Mouse (Mus musculus) C3H10T1/2 (cell line): ENCODE measurements around the gene Gm14151. TPM values are rescaled to one million over a fixed set of nuclear protein-coding genes. Genes with fewer than 3 reads are reported as not detected.

ENCODE experiments used
- polyA plus RNA-seq, 2 experiments: library from polyadenylated mRNA; unstranded; fragments of >200 nt; fragmentation: generic; extraction: Trizol; gene quantifications; one replicate each; pipeline ENCODE4 v1.2.1; 2012; ENCODE audit warnings: missing spikeins in 2 of 2

The Gm14151 gene
- polyA plus RNA-seq, result not detected

DNA sequence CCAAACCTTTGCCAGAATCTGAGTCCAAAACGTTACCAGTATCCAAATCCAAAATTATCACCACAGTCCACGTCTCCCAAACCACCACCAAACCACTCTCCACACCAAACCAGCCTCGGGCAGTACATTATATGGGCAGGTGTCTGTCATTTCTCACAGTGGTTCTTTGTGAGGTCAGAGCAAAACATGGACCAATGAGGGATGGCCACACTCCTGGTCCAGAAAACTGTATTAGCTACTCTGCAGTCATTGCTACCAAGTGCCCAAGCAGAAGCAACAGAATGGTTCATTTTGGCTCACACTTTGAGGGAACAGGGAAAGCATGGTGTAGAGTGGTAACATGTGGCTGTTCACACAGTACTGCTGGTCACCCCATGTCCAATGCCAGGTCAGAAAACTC, at the start of gene Gm14151:
Gm14151 (minus strand) TSS at position 101 of the 400 bp plus-strand sequence.

GRCm38 (mm10) chr2:151097945-151098344, 5.8 kb upstream of the Gm14151 start, which contains the start of gene Gm14147:
Gene Gm14147 (plus strand): TSS chr2:151098245.

DNA sequence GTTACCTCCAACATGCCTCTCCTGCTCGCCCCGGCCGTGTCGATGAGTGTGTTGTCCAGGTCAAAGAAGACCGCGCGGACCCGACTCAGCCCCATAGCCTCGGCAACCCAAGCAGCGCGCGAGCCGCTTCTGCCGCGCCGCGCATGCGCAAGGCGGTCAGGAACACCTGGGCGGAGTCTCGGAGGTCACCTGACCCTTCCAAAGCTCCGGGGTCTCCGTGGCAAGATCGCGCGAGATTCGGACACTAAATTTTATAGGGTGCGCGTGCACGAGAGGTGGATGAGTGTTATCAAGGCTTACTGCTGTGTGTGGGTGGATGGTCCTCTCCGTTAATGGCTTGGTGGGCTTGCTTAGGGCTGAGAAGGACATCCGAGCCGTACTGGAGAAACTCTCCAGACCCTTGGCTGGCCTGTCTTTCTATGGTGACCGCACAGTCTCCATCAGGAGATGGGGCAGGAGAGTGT, 52.9 kb downstream of the Gm14151 start, which contains the start of the genes Ninl and Nanp:
Ninl (minus strand) TSS at position 151 of the 464 bp plus-strand sequence.
Nanp (minus strand) TSS at position 167 of the 464 bp plus-strand sequence.

Other genes with a start within 250 kb of the Gm14151 start
- gene Abhd12, start 187.6 kb downstream of the Gm14151 start, polyA plus RNA-seq, result 10 to 100 TPM; 54.2 to 67.4 TPM
- gene Gins1, start 186.9 kb downstream of the Gm14151 start, polyA plus RNA-seq, result 1 to 10 TPM; 5.8 to 6.9 TPM
- gene Ninl, start 53.0 kb downstream of the Gm14151 start, polyA plus RNA-seq, result 1 to 10 TPM in 1 of 2 experiments, under 1 TPM in 1; 0.49 to 5.7 TPM
- gene Nanp, start 53.0 kb downstream of the Gm14151 start, polyA plus RNA-seq, result 1 to 10 TPM; 1.1 to 6.1 TPM
- gene Gm14147, start 5.9 kb upstream of the Gm14151 start, polyA plus RNA-seq, result not detected